15 mouse cellular contexts compared by ENCODE assay signal in the genomic region with DNA sequence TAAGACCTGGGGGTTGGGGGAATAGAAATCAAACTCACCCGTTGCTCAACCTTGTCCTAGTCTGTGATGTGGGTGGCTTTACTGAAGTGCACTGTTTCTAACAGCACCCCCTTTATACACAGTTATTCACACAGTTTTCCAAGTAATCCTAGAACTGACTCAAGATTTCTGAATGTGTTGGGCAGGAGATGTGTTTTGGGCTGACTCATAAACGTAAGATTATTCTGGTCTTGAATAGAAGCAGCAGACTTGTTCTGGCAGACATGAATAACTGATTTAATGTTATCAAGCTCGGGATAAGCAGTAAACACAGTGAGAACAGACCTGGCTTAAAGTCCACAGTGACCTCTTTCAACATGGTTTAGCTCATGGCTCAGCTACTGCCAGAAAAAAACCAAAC. TPM values are rescaled to one million over a fixed set of nuclear protein-coding genes. Genes with fewer than 3 reads are reported as not detected.
A peak's percentile ranks its signal among the peaks of the same experiment; 100 is the strongest.
DNase-seq lines count a peak whose midpoint lies in the region; ATAC-seq and TF ChIP-seq lines count a peak whose summit lies in the region.
"Had no signal": no experiment of that assay in that cellular context is flagged by ENCODE, and none has a peak within 500 bp of the region (broad histone marks: within the 10 kb centered on the region; RNA-seq: fewer than 3 reads in every experiment).

No protein-coding gene starts in this region.

- H3K4me3 ChIP-seq in kidney, embryonic 14.5 days (ENCODE audit: low read length): no peak overlapping the region
- no peak overlapping the region for H3K4me3 ChIP-seq in embryonic fibroblast, embryonic 13.5 days (ENCODE audit: insufficient read depth, low read length)
- H3K4me3 ChIP-seq: heart, embryonic 13.5 days; left cerebral cortex, adult 2 months; liver, embryonic 15.5 days; midbrain, embryonic 12.5 days had no signal

- peak; percentile 37 for DNase-seq in gastrocnemius, adult 18-20 months (ENCODE audit: low spot score)
- no peak for DNase-seq in gastrocnemius, postnatal 14 days
- peak; percentile 14 for DNase-seq in kidney, adult 9 months
- DNase-seq in 3T3-L1 (ENCODE audit: low read depth, low spot score): peak; percentile 60
- no peak for DNase-seq in c-Kit-positive CD71-positive TER-119-positive erythroid progenitor cells, embryonic 14.5 days (ENCODE audit: low spot score)
- DNase-seq in layer of hippocampus, postnatal 10 days (ENCODE audit: low spot score in 2 of 2): no peak
- DNase-seq: adrenal gland, postnatal 36 days; cerebellum, adult 9-10 months had no signal

- H3K27me3 ChIP-seq in kidney, embryonic 14.5 days (ENCODE audit: control insufficient read depth, insufficient read depth, low read length): no peaks in the 10 kb centered on the region
- H3K27me3 ChIP-seq: heart, embryonic 13.5 days; liver, embryonic 15.5 days; midbrain, embryonic 12.5 days had no signal

- H3K36me3 ChIP-seq in kidney, embryonic 14.5 days (ENCODE audit: control insufficient read depth, insufficient read depth, low read length): no peaks in the 10 kb centered on the region
- H3K36me3 ChIP-seq: heart, embryonic 13.5 days; liver, embryonic 15.5 days; midbrain, embryonic 12.5 days had no signal

- intact Hi-C loops in gastrocnemius, postnatal 14 days (cut with DNase I; ENCODE audit: low total_unique reads): no loop called here

- no peak overlapping the region for H3K4me2 ChIP-seq in kidney, embryonic 14.5 days (replicated peaks; ENCODE audit: low read depth, low read length)
- H3K4me2 ChIP-seq: heart, embryonic 13.5 days; liver, embryonic 15.5 days; midbrain, embryonic 12.5 days had no signal

- H3K27ac ChIP-seq in kidney, embryonic 14.5 days (ENCODE audit: low read depth, low read length): no peak overlapping the region
- H3K27ac ChIP-seq in embryonic fibroblast, embryonic 13.5 days (ENCODE audit: insufficient read depth, low read length): peak overlapping the region; percentile 54; the same call in 1 of the 2 replicates
- H3K27ac ChIP-seq: left cerebral cortex, adult 2 months; liver, embryonic 15.5 days; midbrain, embryonic 12.5 days had no signal

- H3K9me3 ChIP-seq in kidney, embryonic 14.5 days (ENCODE audit: control insufficient read depth, low read length): no peaks in the 10 kb centered on the region
- H3K9me3 ChIP-seq: heart, embryonic 13.5 days; liver, embryonic 15.5 days; midbrain, embryonic 12.5 days had no signal

- 73% methylated on average over 3 of the region's 3 CpGs for WGBS in kidney, embryonic 14.5 days

- no peaks in the 10 kb centered on the region for H3K4me1 ChIP-seq in kidney, embryonic 14.5 days (ENCODE audit: control insufficient read depth, insufficient read depth, low read length)
- peaks cover 7% of the 10 kb centered on the region for H3K4me1 ChIP-seq in embryonic fibroblast, embryonic 13.5 days (ENCODE audit: control insufficient read depth, insufficient read depth, low read length)
- H3K4me1 ChIP-seq: liver, embryonic 15.5 days had no signal

- no peak for TF ChIP-seq POLR2A in embryonic fibroblast, embryonic 13.5 days (IDR thresholded peaks at IDR 0.05; ENCODE audit: low read depth, low read length)

- no peak for TF ChIP-seq CTCF in embryonic fibroblast, embryonic 13.5 days (IDR thresholded peaks at IDR 0.05; ENCODE audit: borderline replicate concordance, insufficient read depth, low read length)

- no peak overlapping the region for H3K9ac ChIP-seq in kidney, embryonic 14.5 days (ENCODE audit: low read depth, low read length)
- H3K9ac ChIP-seq: heart, embryonic 13.5 days; liver, embryonic 15.5 days; midbrain, embryonic 12.5 days had no signal

- ATAC-seq in kidney, embryonic 14.5 days (ENCODE audit: low FRiP score, low TSS enrichment): no peak
- ATAC-seq: forebrain, embryonic 14.5 days had no signal

RNA-seq across cellular contexts. Expression of gene Papss2, which starts 44.1 kb away (rescaled TPM):
- 1 to 10 TPM; 3.7 to 4.4 TPM for total RNA-seq in gastrocnemius, adult 18-20 months (2021)
- total RNA-seq in gastrocnemius, postnatal 14 days (2021): 10 to 100 TPM; 11.3 to 13.8 TPM
- polyA plus RNA-seq in kidney, embryonic 14.5 days (2014; fragmentation: Nextera tagmentation; extraction: Ambion mirVana): 10.9 and 19.1 TPM in 2 replicates
- polyA plus RNA-seq in embryonic fibroblast, embryonic 13.5 days (2011; ENCODE audit: insufficient read length, low read depth, missing spikeins): 24.5 and 25.2 TPM in 2 replicates
- total RNA-seq in layer of hippocampus, postnatal 10 days (2021): 1 to 10 TPM; 5.8 to 6.4 TPM

Comparison
In these comparisons a context has a peak if more than half of its experiments do, and no peak if none do; other contexts are left out.
1. DNase-seq: peak in gastrocnemius, adult 18-20 months (single experiment), kidney, adult 9 months (single experiment) and 3T3-L1 (single experiment); none in gastrocnemius, postnatal 14 days (single experiment), c-Kit-positive CD71-positive TER-119-positive erythroid progenitor cells, embryonic 14.5 days (single experiment) and layer of hippocampus, postnatal 10 days (0 of 2).